Mouse (Mus musculus) gastrocnemius, postnatal 14 days (tissue): ENCODE measurements at regions not wholly inside any gene's neighbourhood (a gene's known extent, or its start where the extent isn't known, plus 50 kb on each side); places are given as distances from the start of the nearest gene placed in this dataset.
"Not testable (repeated sequence)": the region's sequence is repeated elsewhere in the genome, so short reads cannot be mapped to it uniquely, and the experiment has no call there.

Experiments used
- DNase-seq: peaks from one replicate; pipeline ENCODE4 v3.0.0; 2021; ENCODE audit warnings: mixed read lengths
- intact Hi-C: fragments of 180-260 bp; cut with DNase I; formaldehyde crosslinking; loops from one replicate; pipeline ENCODE4 v1.15.1; 2025; ENCODE audit warnings: low total_unique reads

GRCm38 (mm10) chr10:56856186-56856585 lies 479.1 kb downstream of the Gja1 start:
- intact Hi-C loops, result no loop called here
- DNase-seq, result no peak

GRCm38 (mm10) chr10:56879744-56880143 lies 502.6 kb downstream of the Gja1 start:
- no peak for DNase-seq
- intact Hi-C loops, result no loop called here

GRCm38 (mm10) chr10:56880154-56880591 lies 503.0 kb downstream of the Gja1 start:
- intact Hi-C loops, result no loop called here
- DNase-seq, result peak; percentile 52

- DNase-seq, result no peak
- intact Hi-C loops, result no loop called here
Measured at GRCm38 (mm10) chr10:56884456-56885410, 507.6 kb downstream of the Gja1 start.

GRCm38 (mm10) chr10:56891530-56891929 lies 514.4 kb downstream of the Gja1 start:
- DNase-seq, intact Hi-C loops: not testable (repeated sequence)

- intact Hi-C loops, result no loop called here
- no peak for DNase-seq
Measured at GRCm38 (mm10) chr10:56892666-56893209, 515.6 kb downstream of the Gja1 start.

GRCm38 (mm10) chr10:56893210-56893705 lies 516.1 kb downstream of the Gja1 start:
- DNase-seq, result no peak
- intact Hi-C loops, result no loop called here

- intact Hi-C loops, result no loop called here
- no peak for DNase-seq
Measured at GRCm38 (mm10) chr10:56899640-56900274, 522.6 kb downstream of the Gja1 start.

GRCm38 (mm10) chr10:56900914-56901313 lies 523.8 kb downstream of the Gja1 start:
- DNase-seq, result no peak
- intact Hi-C loops, result no loop called here

- intact Hi-C loops, result no loop called here
- DNase-seq, result no peak
Measured at GRCm38 (mm10) chr10:56912711-56913110, 535.6 kb downstream of the Gja1 start.

GRCm38 (mm10) chr10:56914103-56914502 lies 537.0 kb downstream of the Gja1 start:
- intact Hi-C loops, result no loop called here
- no peak for DNase-seq

- no peak for DNase-seq
- intact Hi-C loops, result no loop called here
Measured at GRCm38 (mm10) chr10:56918412-56918811, 541.3 kb downstream of the Gja1 start.

- intact Hi-C loops, result no loop called here
Measured at GRCm38 (mm10) chr10:56920711-56921672, 543.9 kb downstream of the Gja1 start.

GRCm38 (mm10) chr10:56935174-56935573 lies 551.0 kb upstream of the Hsf2 start:
- no peak for DNase-seq
- intact Hi-C loops, result no loop called here

More at GRCm38 (mm10) chr10:56920711-56921672, 543.9 kb downstream of the Gja1 start:
- peak; percentile 64 for DNase-seq

GRCm38 (mm10) chr10:56941972-56942371 lies 544.2 kb upstream of the Hsf2 start:
- intact Hi-C loops, result no loop called here
- no peak for DNase-seq

- intact Hi-C loops, result no loop called here
- DNase-seq, result no peak
Measured at GRCm38 (mm10) chr10:56944434-56945145, 541.6 kb upstream of the Hsf2 start.

GRCm38 (mm10) chr10:56956728-56957127 lies 529.5 kb upstream of the Hsf2 start:
- DNase-seq, result no peak
- intact Hi-C loops, result no loop called here

- DNase-seq, result no peak
- intact Hi-C loops, result no loop called here
Measured at GRCm38 (mm10) chr10:56962096-56962807, 523.9 kb upstream of the Hsf2 start.
